ENCODE assay signal across 7 mouse cellular contexts in the genomic region with DNA sequence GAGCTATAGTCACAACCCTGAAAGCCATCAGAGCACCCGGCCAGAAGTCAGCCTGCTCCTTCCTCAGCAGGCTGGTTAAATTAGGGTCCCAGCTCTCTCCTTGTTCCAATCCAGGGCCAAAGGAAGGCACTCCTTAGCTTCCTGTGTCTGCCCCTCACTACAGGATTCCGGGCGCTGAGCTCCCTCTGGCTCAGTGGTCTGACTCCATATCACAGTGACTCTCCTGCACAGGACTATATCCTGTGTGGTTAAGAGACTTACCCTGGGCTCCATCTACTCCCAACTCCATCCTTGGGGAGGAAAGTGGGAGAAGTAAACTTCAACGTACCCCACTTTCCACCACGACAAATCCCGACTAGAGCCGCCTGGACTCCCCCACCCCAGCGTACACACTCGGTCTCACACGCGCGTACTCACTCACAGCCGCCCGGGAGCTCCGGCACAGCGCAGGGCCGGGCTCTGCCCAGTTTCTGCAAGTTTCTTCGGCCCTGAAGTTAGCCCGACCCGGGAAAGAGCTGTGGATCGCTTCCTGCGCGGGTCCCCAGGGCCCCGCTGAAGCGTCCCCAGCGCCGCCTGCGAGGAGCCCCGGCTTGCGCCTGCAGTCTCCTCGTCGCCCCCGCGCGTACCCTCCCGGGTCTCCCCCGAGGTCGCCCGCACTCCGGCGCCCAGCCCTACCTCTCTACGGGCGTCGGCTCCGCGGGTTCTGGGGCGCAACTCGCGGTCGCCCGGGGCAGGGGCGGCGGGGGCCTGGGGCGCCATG. TPM values are rescaled to one million over a fixed set of nuclear protein-coding genes. Genes with fewer than 3 reads are reported as not detected.
A peak's percentile ranks its signal among the peaks of the same experiment; 100 is the strongest.
DNase-seq lines count a peak whose midpoint lies in the region; ATAC-seq and TF ChIP-seq lines count a peak whose summit lies in the region.

No protein-coding gene starts in this region.

- H3K4me2 ChIP-seq in liver, embryonic 14.5 days (ENCODE audit: low read depth): peak overlapping the region; percentile 60

- peak; percentile 31 for ATAC-seq in liver, embryonic 14.5 days (ENCODE audit: insufficient read depth)

- H3K27ac ChIP-seq in forebrain, embryonic 10.5 days: peak overlapping the region; percentile 100
- peak overlapping the region; percentile 100 for H3K27ac ChIP-seq in hindbrain, embryonic 10.5 days
- no peak overlapping the region for H3K27ac ChIP-seq in liver, embryonic 14.5 days
- peak overlapping the region; percentile 78 for H3K27ac ChIP-seq in olfactory bulb, adult 2 months (ENCODE audit: insufficient read depth, low read depth, low read length)

- no peak for TF ChIP-seq EP300 in liver, embryonic 14.5 days (IDR thresholded peaks at IDR 0.05; ENCODE audit: low read depth)

- TF ChIP-seq CTCF in liver, embryonic 14.5 days (IDR thresholded peaks at IDR 0.05; ENCODE audit: low read depth): no peak
- TF ChIP-seq CTCF in olfactory bulb, adult 2 months (IDR thresholded peaks at IDR 0.05; ENCODE audit: insufficient read depth, low read depth, low read length): no peak

- peaks cover 23% of the 10 kb centered on the region for H3K36me3 ChIP-seq in forebrain, embryonic 10.5 days (replicated peaks)
- H3K36me3 ChIP-seq in hindbrain, embryonic 10.5 days: peaks cover 23% of the 10 kb centered on the region
- no peaks in the 10 kb centered on the region for H3K36me3 ChIP-seq in liver, embryonic 14.5 days (replicated peaks; ENCODE audit: control insufficient read depth, insufficient read depth, low read depth)

- WGBS in forebrain, embryonic 10.5 days: under 1% methylated on average over 54 of the region's 54 CpGs
- WGBS in hindbrain, embryonic 10.5 days: under 1% methylated on average over 51 of the region's 54 CpGs
- 2% methylated on average over 54 of the region's 54 CpGs for WGBS in liver, embryonic 14.5 days (ENCODE audit: insufficient replicate concordance)
- under 1% methylated on average over 54 of the region's 54 CpGs for WGBS in olfactory bulb, adult 2 months

- no peaks in the 10 kb centered on the region for H3K27me3 ChIP-seq in forebrain, embryonic 10.5 days (ENCODE audit: poor library complexity, severe bottlenecking)
- H3K27me3 ChIP-seq in hindbrain, embryonic 10.5 days (ENCODE audit: insufficient read depth, poor library complexity, severe bottlenecking): no peaks in the 10 kb centered on the region
- peaks cover 42% of the 10 kb centered on the region for H3K27me3 ChIP-seq in liver, embryonic 14.5 days (ENCODE audit: control insufficient read depth, insufficient read depth, low read length)

- peak; percentile 46 for DNase-seq in right cerebral cortex, postnatal 25 days
- DNase-seq in right cerebral cortex, adult 18-20 months: no peak
- DNase-seq in adrenal gland, postnatal 36 days: peak; percentile 57 to 68
- DNase-seq in forebrain, embryonic 10.5 days (ENCODE audit: extremely low spot score, low spot score): peak; percentile 61
- peak; percentile 69 for DNase-seq in hindbrain, embryonic 10.5 days (ENCODE audit: low spot score)
- DNase-seq in liver, embryonic 14.5 days (ENCODE audit: low read depth in 3 of 3, low spot score in 3 of 3): no peak

- peak overlapping the region; percentile 94 for H3K4me3 ChIP-seq in forebrain, embryonic 10.5 days
- H3K4me3 ChIP-seq in hindbrain, embryonic 10.5 days: peak overlapping the region; percentile 93
- peak overlapping the region; percentile 51 to 57; a peak in 3 of 4 replicates for H3K4me3 ChIP-seq in liver, embryonic 14.5 days (ENCODE audit: insufficient read depth in 1 of 2, low read depth in 2 of 2, low read length in 2 of 2)
- H3K4me3 ChIP-seq in olfactory bulb, adult 2 months (ENCODE audit: insufficient read depth, low read depth, low read length): peak overlapping the region; percentile 85

- peaks cover 58% of the 10 kb centered on the region for H3K4me1 ChIP-seq in forebrain, embryonic 10.5 days
- peaks cover 55% of the 10 kb centered on the region for H3K4me1 ChIP-seq in hindbrain, embryonic 10.5 days (replicated peaks)
- peaks cover 1 to 3% of the 10 kb centered on the region in 2 experiments; a peak in 3 of 4 replicates for H3K4me1 ChIP-seq in liver, embryonic 14.5 days (replicated peaks; ENCODE audit: control insufficient read depth in 2 of 2, insufficient read depth in 2 of 2, low read length in 1 of 2)
- peaks cover 27% of the 10 kb centered on the region for H3K4me1 ChIP-seq in olfactory bulb, adult 2 months (ENCODE audit: control insufficient read depth, insufficient read depth, low read length)

- no peak; the same call in none of the 2 replicates for TF ChIP-seq POLR2A in olfactory bulb, adult 2 months (IDR thresholded peaks at IDR 0.05; ENCODE audit: insufficient read depth, low read depth, low read length)

- H3K9ac ChIP-seq in liver, embryonic 14.5 days (replicated peaks): no peak overlapping the region

- no peaks in the 10 kb centered on the region for H3K9me3 ChIP-seq in forebrain, embryonic 10.5 days
- no peaks in the 10 kb centered on the region for H3K9me3 ChIP-seq in hindbrain, embryonic 10.5 days
- no peaks in the 10 kb centered on the region for H3K9me3 ChIP-seq in liver, embryonic 14.5 days (ENCODE audit: control insufficient read depth, low read length)

RNA-seq across cellular contexts. Expression of a gene that starts 0.6 kb away (rescaled TPM):
- total RNA-seq in adrenal gland, postnatal 36 days (2021): 10 to 100 TPM; 10.0 to 13.6 TPM
- 32.8 and 33.4 TPM in 2 replicates for polyA plus RNA-seq in forebrain, embryonic 10.5 days (2016; fragmentation: Nextera tagmentation; extraction: Ambion mirVana)
- polyA plus RNA-seq in hindbrain, embryonic 10.5 days (2016; fragmentation: Nextera tagmentation; extraction: Ambion mirVana): 42.7 and 45.6 TPM in 2 replicates
- 1.3 and 1.4 TPM in 2 replicates for polyA plus RNA-seq in liver, embryonic 14.5 days (2012; rRNA removed)
- 1.0 and 1.7 TPM in 2 replicates for polyA plus RNA-seq in liver, embryonic 14.5 days (2014; fragmentation: Nextera tagmentation; extraction: Ambion mirVana)
- polyA plus RNA-seq in olfactory bulb, adult 2 months (2012; ENCODE audit: insufficient read depth, insufficient read length, low replicate concordance, missing spikeins): not detected in 2 replicates

RNA-seq across cellular contexts. Expression of a gene that starts 16.6 kb away (rescaled TPM):
- 10 to 100 TPM; 21.4 to 26.9 TPM for total RNA-seq in adrenal gland, postnatal 36 days (2021)
- 19.1 and 22.1 TPM in 2 replicates for polyA plus RNA-seq in forebrain, embryonic 10.5 days (2016; fragmentation: Nextera tagmentation; extraction: Ambion mirVana)
- 29.3 and 30.8 TPM in 2 replicates for polyA plus RNA-seq in hindbrain, embryonic 10.5 days (2016; fragmentation: Nextera tagmentation; extraction: Ambion mirVana)
- polyA plus RNA-seq in liver, embryonic 14.5 days (2012; rRNA removed): 2.2 and 3.1 TPM in 2 replicates
- 6.7 and 7.8 TPM in 2 replicates for polyA plus RNA-seq in liver, embryonic 14.5 days (2014; fragmentation: Nextera tagmentation; extraction: Ambion mirVana)
- not detected in 2 replicates for polyA plus RNA-seq in olfactory bulb, adult 2 months (2012; ENCODE audit: insufficient read depth, insufficient read length, low replicate concordance, missing spikeins)

RNA-seq across cellular contexts. Expression of a gene that starts 28.5 kb away (rescaled TPM):
- 1 to 10 TPM in 1 of 2 experiments, not detected in 1; 1.1 TPM for total RNA-seq in adrenal gland, postnatal 36 days (2021)
- 0.74 TPM in 1 of 2 replicates, not detected in the other for polyA plus RNA-seq in forebrain, embryonic 10.5 days (2016; fragmentation: Nextera tagmentation; extraction: Ambion mirVana)
- polyA plus RNA-seq in hindbrain, embryonic 10.5 days (2016; fragmentation: Nextera tagmentation; extraction: Ambion mirVana): 0.76 and 1.6 TPM in 2 replicates
- 0.87 and 1.6 TPM in 2 replicates for polyA plus RNA-seq in liver, embryonic 14.5 days (2012; rRNA removed)
- polyA plus RNA-seq in liver, embryonic 14.5 days (2014; fragmentation: Nextera tagmentation; extraction: Ambion mirVana): 2.1 and 2.5 TPM in 2 replicates
- not detected in 2 replicates for polyA plus RNA-seq in olfactory bulb, adult 2 months (2012; ENCODE audit: insufficient read depth, insufficient read length, low replicate concordance, missing spikeins)

RNA-seq across cellular contexts. Expression of a gene that starts 35.3 kb away (rescaled TPM):
- total RNA-seq in adrenal gland, postnatal 36 days (2021): 100 to 1,000 TPM; 225 to 242 TPM
- polyA plus RNA-seq in forebrain, embryonic 10.5 days (2016; fragmentation: Nextera tagmentation; extraction: Ambion mirVana): 253 and 270 TPM in 2 replicates
- 292 and 328 TPM in 2 replicates for polyA plus RNA-seq in hindbrain, embryonic 10.5 days (2016; fragmentation: Nextera tagmentation; extraction: Ambion mirVana)
- polyA plus RNA-seq in liver, embryonic 14.5 days (2012; rRNA removed): 105 and 120 TPM in 2 replicates
- 279 TPM in 2 replicates for polyA plus RNA-seq in liver, embryonic 14.5 days (2014; fragmentation: Nextera tagmentation; extraction: Ambion mirVana)
- polyA plus RNA-seq in olfactory bulb, adult 2 months (2012; ENCODE audit: insufficient read depth, insufficient read length, low replicate concordance, missing spikeins): not detected in 2 replicates

Comparison
In these comparisons a context has a peak if more than half of its experiments do, and no peak if none do; other contexts are left out.
1. DNase-seq: peak in right cerebral cortex, postnatal 25 days (single experiment), adrenal gland, postnatal 36 days (2 of 2), forebrain, embryonic 10.5 days (single experiment) and hindbrain, embryonic 10.5 days (single experiment); none in right cerebral cortex, adult 18-20 months (single experiment) and liver, embryonic 14.5 days (0 of 3).
2. RNA of a gene that starts 0.6 kb away (polyA plus RNA-seq): 42.7 to 45.6 TPM in hindbrain, embryonic 10.5 days and 32.8 to 33.4 TPM in forebrain, embryonic 10.5 days; 1.0 to 1.7 TPM in liver, embryonic 14.5 days and not detected in olfactory bulb, adult 2 months; every median in the first group is over 10 times any median in the second.
3. Peak in every context shown above with its lines, with median percentiles within 50 percentile points of each other: H3K4me3 ChIP-seq.